Mouse (Mus musculus): ENCODE results near the gene Nhlrc2.

GRCm38 (mm10) chr19:56608946-56609345, 60.9 kb downstream of the Nhlrc2 start:
- TF ChIP-seq POLR2A (IDR thresholded peaks at IDR 0.05; ENCODE audit: borderline replicate concordance, extremely low read depth, insufficient read depth, insufficient read length, poor library complexity, severe bottlenecking) (no peak), CTCF (IDR thresholded peaks at IDR 0.05; ENCODE audit: borderline replicate concordance, extremely low read depth, insufficient read depth, insufficient read length) (no peak)
